Mouse (Mus musculus) retina, embryonic 14.5 days (tissue): ENCODE measurements around the gene Myadml2.
"Not testable (repeated sequence)": the region's sequence is repeated elsewhere in the genome, so short reads cannot be mapped to it uniquely, and the experiment has no call there.

Experiments
- DNase-seq: peaks from one replicate; pipeline ENCODE4 v3.0.0-alpha.2; 2015; ENCODE audit warnings: low spot score

Myadml2 gene

DNA sequence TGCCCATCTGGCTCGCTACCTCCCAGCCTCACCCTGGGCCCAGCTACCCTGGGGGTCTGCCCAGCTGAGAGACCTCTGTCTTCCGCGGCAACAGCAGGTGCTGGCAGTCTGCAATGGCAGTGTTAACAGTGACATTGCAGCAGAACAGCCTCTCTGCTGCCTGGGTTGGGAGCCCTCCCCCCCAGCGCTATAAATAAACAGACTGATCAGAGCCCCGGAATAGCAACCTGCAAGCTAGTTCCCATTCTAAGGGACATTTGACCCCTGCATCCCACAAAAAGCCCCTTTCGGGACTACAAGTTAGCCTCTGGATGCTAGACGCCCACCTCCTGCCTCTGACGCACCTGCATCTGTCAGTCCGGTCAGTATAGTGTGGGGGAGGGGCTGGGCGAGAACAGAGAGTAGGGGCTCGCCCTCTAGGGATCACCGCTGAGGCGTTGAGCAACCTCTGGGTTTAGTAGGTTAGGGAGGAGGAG is at the start of gene Myadml2:
Gene Myadml2, minus strand, starts transcription at position 158 of the 476 bp plus-strand sequence.
- DNase-seq, result peak; percentile 65

GRCm38 (mm10) chr11:120697741-120698140 is 49.8 kb upstream of the Myadml2 start:
- DNase-seq, result no peak

GRCm38 (mm10) chr11:120696568-120696967 is 48.6 kb upstream of the Myadml2 start:
- no peak for DNase-seq

DNA sequence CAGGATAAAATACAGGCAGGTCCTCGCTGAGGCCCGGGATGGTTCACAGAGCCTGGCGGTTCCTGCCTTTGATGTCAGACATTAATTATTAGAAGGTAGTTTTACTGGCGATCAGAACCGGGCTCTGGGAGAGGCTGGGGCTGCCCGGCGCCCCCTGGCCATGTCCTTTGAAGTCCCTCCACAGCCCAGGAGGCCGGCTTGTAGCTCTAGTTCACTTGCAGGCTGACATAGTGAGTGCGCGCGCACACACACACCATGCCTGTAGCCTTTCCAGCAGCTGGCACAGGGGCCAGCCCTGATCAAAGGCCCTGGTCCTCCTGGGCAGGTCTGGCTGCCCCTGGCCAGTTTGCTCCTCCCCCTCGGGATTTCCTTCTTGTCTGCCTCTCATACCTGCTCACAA is 47.7 kb upstream of the Myadml2 start:
- no peak for DNase-seq

- no peak for DNase-seq
These were observed 47.2 kb upstream of the Myadml2 start for GRCm38 (mm10) chr11:120695184-120695583.

- DNase-seq, result no peak
These were observed 45.5 kb upstream of the Myadml2 start for GRCm38 (mm10) chr11:120693461-120693860.

- DNase-seq, result no peak
These were observed 44.6 kb upstream of the Myadml2 start for GRCm38 (mm10) chr11:120692471-120693011.

- no peak for DNase-seq
These were observed 41.4 kb upstream of the Myadml2 start for GRCm38 (mm10) chr11:120689365-120689764.

- no peak for DNase-seq
These were observed 38.8 kb upstream of the Myadml2 start for GRCm38 (mm10) chr11:120686650-120687272.

DNA sequence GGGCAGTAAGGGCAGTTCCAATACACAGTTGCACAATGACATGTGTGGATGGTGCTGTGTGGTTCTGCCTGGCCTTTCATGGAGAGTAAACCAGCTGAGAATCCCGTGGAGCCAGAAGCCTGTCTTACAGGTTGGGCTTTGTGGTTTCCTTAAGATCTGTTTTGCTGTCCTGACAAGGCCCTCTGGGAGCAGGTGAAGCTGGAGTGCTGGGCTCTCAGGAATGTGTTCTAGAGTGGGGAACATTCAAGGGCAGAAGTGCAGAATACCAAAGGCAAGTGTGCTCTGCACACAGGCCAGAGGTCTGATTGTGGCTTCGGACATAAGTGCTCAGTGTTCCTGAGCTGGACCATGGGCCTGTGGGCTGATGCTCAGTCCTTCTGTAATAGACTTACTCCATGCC is 36.7 kb upstream of the Myadml2 start:
- DNase-seq, result no peak

- DNase-seq, result no peak
These were observed 36.1 kb upstream of the Myadml2 start for GRCm38 (mm10) chr11:120684086-120684485.

GRCm38 (mm10) chr11:120683536-120683935 is 35.6 kb upstream of the Myadml2 start:
- DNase-seq, result no peak

DNA sequence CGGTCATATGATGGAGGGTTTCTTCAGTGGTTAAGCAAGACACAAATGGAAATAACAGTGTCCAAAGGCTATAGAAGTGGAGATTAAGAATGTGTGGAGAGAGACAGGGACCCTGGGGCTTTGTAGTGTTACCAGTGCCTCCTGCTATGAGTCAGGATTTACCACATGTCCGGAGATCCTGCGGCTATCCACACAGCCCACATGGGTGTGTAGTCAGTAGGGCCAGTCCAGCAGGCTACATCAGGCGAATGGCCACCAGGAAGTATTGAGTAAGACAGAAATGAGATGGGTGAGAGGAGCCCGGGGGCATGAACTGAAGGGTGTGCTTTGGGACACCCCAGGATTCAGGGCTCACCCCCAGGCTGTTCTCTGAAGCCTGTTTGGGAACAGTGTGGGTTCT is 34.7 kb upstream of the Myadml2 start:
- DNase-seq, result no peak

GRCm38 (mm10) chr11:120679909-120680308 is 32.0 kb upstream of the Myadml2 start:
- DNase-seq, result peak; percentile 48

DNA sequence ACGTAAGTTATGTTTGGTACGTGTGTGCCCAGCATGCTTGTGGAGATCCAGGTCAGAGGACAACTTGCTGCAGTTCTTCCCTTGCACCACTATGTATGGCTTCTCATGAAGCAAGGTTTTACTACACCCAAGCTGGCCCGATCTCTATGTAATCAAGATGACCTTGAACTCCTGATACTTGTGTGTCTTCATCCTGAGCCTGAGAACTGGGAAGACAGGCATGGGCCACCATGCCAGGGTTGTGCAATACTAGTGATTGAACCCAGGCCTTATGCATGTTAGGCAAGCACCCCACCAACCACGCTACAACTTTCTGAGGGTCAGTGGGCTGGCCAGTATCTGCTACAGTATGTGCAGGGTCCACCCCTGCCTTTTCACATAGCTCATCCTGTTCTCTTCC is 29.0 kb upstream of the Myadml2 start:
- DNase-seq, result no peak

- not testable (repeated sequence) for DNase-seq
These were observed 27.9 kb upstream of the Myadml2 start for GRCm38 (mm10) chr11:120675875-120676274.

GRCm38 (mm10) chr11:120673594-120674122 is 25.7 kb upstream of the Myadml2 start:
- no peak for DNase-seq

GRCm38 (mm10) chr11:120672687-120673593 is 25.0 kb upstream of the Myadml2 start, which contains the start of gene Aspscr1:
TSS of gene Aspscr1 (plus strand) at chr11:120672973.
- peak; percentile 97 for DNase-seq

GRCm38 (mm10) chr11:120666617-120667016 is 18.7 kb upstream of the Myadml2 start:
- peak; percentile 32 for DNase-seq

GRCm38 (mm10) chr11:120665406-120665805 is 17.4 kb upstream of the Myadml2 start:
- peak; percentile 59 for DNase-seq

GRCm38 (mm10) chr11:120663714-120664113 is 15.8 kb upstream of the Myadml2 start:
- DNase-seq, result no peak

GRCm38 (mm10) chr11:120662759-120663158 is 14.8 kb upstream of the Myadml2 start:
- DNase-seq, result no peak
